Mouse (Mus musculus) embryonic facial prominence, embryonic 15.5 days (tissue): Measurements from ENCODE around the gene Rab40c. TPM values are rescaled to one million over a fixed set of nuclear protein-coding genes. Genes with fewer than 3 reads are reported as not detected.
A peak's percentile ranks its signal among the peaks of the same experiment; 100 is the strongest.

Source experiments
- ATAC-seq: fragments of 200-750 bp; cut with Nextera tagmentation; 2 replicates; pipeline ENCODE4 v1.8.0; 2017; ENCODE audit warnings: low read depth, moderate TSS enrichment; ENCODE audit not compliant: insufficient number of reproducible peaks, low FRiP score, low TSS enrichment
- H3K27ac ChIP-seq: fragments of 300-500 bp; sonication (generic); replicated peaks from 2 replicates; pipeline ENCODE4 v1.5.1; 2015; ENCODE audit warnings: mild to moderate bottlenecking, inconsistent platforms
- H3K27me3 ChIP-seq: fragments of 300-500 bp; sonication (generic); 2 replicates; pipeline ENCODE4 v1.6.1; 2015; ENCODE audit warnings: inconsistent platforms
- H3K36me3 ChIP-seq: fragments of 300-500 bp; sonication (generic); 2 replicates; pipeline ENCODE4 v1.6.1; 2015; ENCODE audit warnings: mild to moderate bottlenecking, inconsistent platforms
- H3K4me1 ChIP-seq: fragments of 300-500 bp; sonication (generic); 2 replicates; pipeline ENCODE4 v1.6.1; 2015; ENCODE audit warnings: inconsistent platforms
- H3K4me2 ChIP-seq: fragments of 300-500 bp; sonication (generic); replicated peaks from 2 replicates; pipeline ENCODE4 v1.6.1; 2015; ENCODE audit warnings: mild to moderate bottlenecking, inconsistent platforms
- H3K4me3 ChIP-seq: fragments of 300-500 bp; sonication (generic); replicated peaks from 2 replicates; pipeline ENCODE4 v1.5.1; 2015; ENCODE audit warnings: mild to moderate bottlenecking, inconsistent platforms
- H3K9ac ChIP-seq: fragments of 300-500 bp; sonication (generic); 2 replicates; pipeline ENCODE4 v1.6.1; 2015; ENCODE audit warnings: inconsistent platforms
- H3K9me3 ChIP-seq: fragments of 300-500 bp; sonication (generic); replicated peaks from 2 replicates; pipeline ENCODE4 v1.6.1; 2016; ENCODE audit warnings: inconsistent platforms
- WGBS: fragments of 180-500 bp; shearing (Covaris S2); methylation state at CpG from one replicate; pipeline ENCODE4 v1.1.7; 2015; 5-methylcytosine and 5-hydroxymethylcytosine counted together
- polyA plus RNA-seq: library from polyadenylated mRNA; unstranded; fragments of >200 nt; fragmentation: Nextera tagmentation; extraction: Ambion mirVana; gene quantifications from 2 replicates; pipeline ENCODE4 v1.2.1, GENCODE M21; 2015

Gene Rab40c
- polyA plus RNA-seq, 1 experiment from 2014 or later: 38.9 TPM

DNA sequence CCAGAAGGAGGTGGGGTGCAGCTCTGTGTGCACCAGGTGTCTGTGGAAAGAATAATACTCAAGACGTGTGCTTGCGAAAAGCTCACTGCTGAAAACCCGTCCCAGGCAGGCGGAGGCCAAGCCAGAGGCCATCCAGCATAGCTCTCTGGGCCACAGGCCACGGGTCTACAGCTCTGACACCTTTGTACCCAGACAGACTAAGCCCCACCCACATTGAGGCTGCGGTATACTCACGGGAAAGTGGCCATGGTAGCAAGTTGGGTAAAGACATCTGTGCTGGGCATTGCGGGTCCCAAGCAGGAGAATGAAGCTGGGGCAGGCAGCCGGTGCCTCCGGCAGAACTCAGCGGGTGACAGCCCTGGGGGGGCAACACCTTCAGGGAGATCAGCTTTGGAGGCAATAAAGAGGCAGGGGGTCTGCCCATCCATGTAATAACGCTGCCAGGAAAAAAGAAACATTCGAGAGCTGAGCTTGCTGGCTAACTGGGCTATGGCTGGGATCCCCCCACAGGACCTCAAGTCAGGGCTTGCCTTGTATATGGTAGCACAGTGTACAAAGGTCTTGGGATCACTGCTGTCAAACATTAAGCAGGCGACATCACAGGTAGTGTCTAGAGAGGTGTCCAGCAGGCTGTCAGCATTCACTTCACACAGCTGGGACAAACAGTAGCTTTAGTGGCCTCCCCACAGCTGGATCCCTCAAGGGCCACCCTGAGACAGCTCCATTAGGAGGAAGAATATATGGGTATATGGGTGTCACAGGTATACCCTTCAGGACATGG, 79.9 kb downstream of the Rab40c start:
- no peak for ATAC-seq
- Histone ChIP-seq H3K27me3 (no peaks in the 10 kb centered on the region), H3K4me2 (no peak overlapping the region), H3K9ac (no peak overlapping the region), H3K4me1 (peaks cover 44% of the 10 kb centered on the region), H3K9me3 (no peaks in the 10 kb centered on the region), H3K27ac (no peak overlapping the region), H3K36me3 (peaks cover 51% of the 10 kb centered on the region), H3K4me3 (no peak overlapping the region)
- 89% methylated on average over 14 of the region's 14 CpGs for WGBS

DNA sequence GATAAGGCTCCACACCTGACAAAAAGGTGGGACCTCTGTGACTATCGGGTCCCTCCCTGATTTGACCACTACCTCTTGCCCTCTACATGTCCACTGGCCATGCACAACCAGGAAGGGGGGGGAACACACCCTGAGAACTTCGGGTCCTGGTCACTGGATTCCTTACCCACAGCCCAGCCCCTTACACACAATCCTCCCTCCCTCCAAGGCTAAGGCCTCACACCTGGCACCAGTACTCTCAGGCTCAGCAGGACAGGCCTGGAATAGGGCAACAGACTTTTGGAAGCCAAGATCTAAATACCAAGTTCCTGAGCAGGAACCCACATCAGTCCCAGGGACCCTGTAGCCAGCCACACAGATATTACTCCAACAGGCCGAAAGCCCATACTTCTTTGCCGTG, 80.6 kb downstream of the Rab40c start:
- Histone ChIP-seq H3K9ac (no peak overlapping the region), H3K27ac (no peak overlapping the region), H3K4me3 (no peak overlapping the region), H3K4me1 (peaks cover 49% of the 10 kb centered on the region), H3K4me2 (no peak overlapping the region), H3K36me3 (peaks cover 51% of the 10 kb centered on the region), H3K27me3 (no peaks in the 10 kb centered on the region), H3K9me3 (no peaks in the 10 kb centered on the region)
- 82% methylated on average over 4 of the region's 4 CpGs for WGBS
- no peak for ATAC-seq

GRCm38 (mm10) chr17:25837533-25837932, 82.0 kb downstream of the Rab40c start:
- WGBS: 54% methylated on average over 3 of the region's 3 CpGs
- peak overlapping the region; percentile 86; the same call in 1 of the 2 replicates for H3K4me2 ChIP-seq
- no peak overlapping the region for H3K4me3 ChIP-seq
- H3K9ac ChIP-seq: no peak overlapping the region
- 0 out of 2 replicates have a peak overlapping the region, but pooled peaks have one; percentile 18 for H3K27ac ChIP-seq
- H3K27me3 ChIP-seq: no peaks in the 10 kb centered on the region
- H3K36me3 ChIP-seq: peaks cover 51% of the 10 kb centered on the region
- H3K9me3 ChIP-seq: no peaks in the 10 kb centered on the region
- no peak for ATAC-seq
- H3K4me1 ChIP-seq: peaks cover 42% of the 10 kb centered on the region

GRCm38 (mm10) chr17:25837076-25837410, 82.5 kb downstream of the Rab40c start, which contains the start of gene Rhbdl1:
TSS of gene Rhbdl1 (minus strand) at chr17:25837295.
- H3K27ac ChIP-seq: peak within 1 kb of the TSS; percentile 66
- peak; percentile 9; the same call in 1 of the 2 replicates for ATAC-seq
- WGBS: under 1% methylated on average over 29 of the region's 29 CpGs

DNA sequence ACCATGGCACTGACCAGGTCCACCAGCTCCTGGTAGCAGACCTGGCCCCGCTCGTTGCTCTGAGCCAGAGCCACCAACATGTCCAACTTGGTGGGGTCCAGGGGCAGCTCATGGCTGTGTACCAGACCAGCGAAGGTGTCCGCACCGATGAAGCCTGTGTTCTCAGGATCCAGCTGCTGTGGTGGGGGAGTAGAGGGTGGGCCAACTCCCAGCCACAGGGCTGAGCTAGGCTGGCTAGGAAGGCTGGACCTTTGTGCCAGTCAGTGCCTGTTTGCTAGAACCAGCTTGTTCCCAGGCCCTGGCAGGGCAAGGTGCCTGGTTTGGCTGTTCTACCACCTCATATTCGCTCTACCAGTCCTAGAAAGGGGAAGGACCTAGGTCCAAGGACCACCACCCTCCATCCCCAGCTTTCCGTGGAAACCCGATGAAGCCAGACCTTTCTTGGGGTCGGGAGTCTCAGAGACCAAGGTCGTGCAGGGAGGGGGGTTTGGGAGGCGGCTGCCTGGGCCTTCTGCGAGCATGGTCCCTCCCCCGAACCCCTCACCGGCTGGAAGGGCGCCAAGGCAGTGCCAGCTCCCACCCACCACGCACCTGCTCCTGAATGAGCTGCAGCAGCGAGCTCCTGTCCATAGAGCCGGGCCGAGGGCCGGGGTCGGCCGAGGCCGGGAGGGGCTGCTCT, 83.0 kb downstream of the Rab40c start:
- no peak for ATAC-seq
- WGBS: 22% methylated on average over 23 of the region's 23 CpGs
- H3K4me1 ChIP-seq: peaks cover 49% of the 10 kb centered on the region
- H3K4me2 ChIP-seq: peak overlapping the region; percentile 86
- peak overlapping the region; percentile 26; the same call in 1 of the 2 replicates for H3K9ac ChIP-seq
- no peaks in the 10 kb centered on the region for H3K27me3 ChIP-seq
- peak overlapping the region; percentile 44 for H3K4me3 ChIP-seq
- peak overlapping the region; percentile 66 for H3K27ac ChIP-seq
- no peaks in the 10 kb centered on the region for H3K9me3 ChIP-seq
- peaks cover 45% of the 10 kb centered on the region for H3K36me3 ChIP-seq

More at GRCm38 (mm10) chr17:25837076-25837410, 82.5 kb downstream of the Rab40c start, which contains the start of gene Rhbdl1:
- Histone ChIP-seq H3K4me1 (peaks cover 44% of the 10 kb centered on the region), H3K4me3 (peak within 1 kb of the TSS; percentile 44), H3K27me3 (no peaks in the 10 kb centered on the region), H3K9ac (peak within 1 kb of the TSS; percentile 26), H3K4me2 (peak within 1 kb of the TSS; percentile 86), H3K36me3 (peaks cover 46% of the 10 kb centered on the region), H3K9me3 (no peaks in the 10 kb centered on the region)

DNA sequence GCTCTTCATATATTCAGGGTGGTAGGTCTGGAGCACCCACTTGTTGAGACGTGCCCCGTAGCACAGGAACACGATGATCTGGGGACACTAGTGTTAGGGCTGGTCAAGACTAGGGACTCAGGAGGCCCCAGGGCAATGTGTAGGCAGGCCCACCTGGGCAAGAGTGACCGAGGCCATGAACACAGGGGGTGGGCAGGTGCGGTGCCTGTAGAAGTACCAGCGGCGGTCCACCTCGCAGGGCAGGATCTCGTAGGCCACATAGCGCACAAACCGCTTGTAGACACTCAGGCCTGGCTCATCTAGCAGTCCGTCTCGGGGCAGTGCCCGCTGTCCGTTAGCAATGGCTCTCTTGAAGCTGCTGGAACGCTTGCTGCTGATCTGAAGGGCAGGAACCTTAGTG, 83.7 kb downstream of the Rab40c start:
- peak overlapping the region; percentile 86 for H3K4me2 ChIP-seq
- H3K4me3 ChIP-seq: 0 out of 2 replicates have a peak overlapping the region, but pooled peaks have one; percentile 86
- H3K9ac ChIP-seq: no peak overlapping the region
- 88% methylated on average over 16 of the region's 16 CpGs for WGBS
- peaks cover 56% of the 10 kb centered on the region for H3K4me1 ChIP-seq
- ATAC-seq: no peak
- H3K9me3 ChIP-seq: no peaks in the 10 kb centered on the region
- H3K36me3 ChIP-seq: peaks cover 45% of the 10 kb centered on the region
- no peaks in the 10 kb centered on the region for H3K27me3 ChIP-seq
- peak overlapping the region; percentile 61; the same call in 1 of the 2 replicates for H3K27ac ChIP-seq

GRCm38 (mm10) chr17:25835301-25835700, 84.2 kb downstream of the Rab40c start:
- Histone ChIP-seq H3K4me2 (peak overlapping the region; percentile 86), H3K4me3 (peak overlapping the region; percentile 86), H3K36me3 (peaks cover 45% of the 10 kb centered on the region), H3K27me3 (no peaks in the 10 kb centered on the region), H3K9me3 (no peaks in the 10 kb centered on the region), H3K4me1 (peaks cover 61% of the 10 kb centered on the region), H3K9ac (no peak overlapping the region), H3K27ac (peak overlapping the region; percentile 58; the same call in 1 of the 2 replicates)
- ATAC-seq: no peak
- WGBS: 89% methylated on average over 7 of the region's 7 CpGs

- Histone ChIP-seq H3K36me3 (peaks cover 45% of the 10 kb centered on the region), H3K27ac (peak overlapping the region; percentile 97; the same call in 1 of the 2 replicates), H3K9me3 (no peaks in the 10 kb centered on the region), H3K9ac (peak overlapping the region; percentile 83; the same call in 1 of the 2 replicates), H3K27me3 (no peaks in the 10 kb centered on the region), H3K4me1 (peaks cover 66% of the 10 kb centered on the region), H3K4me3 (peak overlapping the region; percentile 86), H3K4me2 (peak overlapping the region; percentile 93)
- ATAC-seq: no peak
- WGBS: 77% methylated on average over 12 of the region's 12 CpGs
Observed at GRCm38 (mm10) chr17:25834595-25835222, 84.8 kb downstream of the Rab40c start.

DNA sequence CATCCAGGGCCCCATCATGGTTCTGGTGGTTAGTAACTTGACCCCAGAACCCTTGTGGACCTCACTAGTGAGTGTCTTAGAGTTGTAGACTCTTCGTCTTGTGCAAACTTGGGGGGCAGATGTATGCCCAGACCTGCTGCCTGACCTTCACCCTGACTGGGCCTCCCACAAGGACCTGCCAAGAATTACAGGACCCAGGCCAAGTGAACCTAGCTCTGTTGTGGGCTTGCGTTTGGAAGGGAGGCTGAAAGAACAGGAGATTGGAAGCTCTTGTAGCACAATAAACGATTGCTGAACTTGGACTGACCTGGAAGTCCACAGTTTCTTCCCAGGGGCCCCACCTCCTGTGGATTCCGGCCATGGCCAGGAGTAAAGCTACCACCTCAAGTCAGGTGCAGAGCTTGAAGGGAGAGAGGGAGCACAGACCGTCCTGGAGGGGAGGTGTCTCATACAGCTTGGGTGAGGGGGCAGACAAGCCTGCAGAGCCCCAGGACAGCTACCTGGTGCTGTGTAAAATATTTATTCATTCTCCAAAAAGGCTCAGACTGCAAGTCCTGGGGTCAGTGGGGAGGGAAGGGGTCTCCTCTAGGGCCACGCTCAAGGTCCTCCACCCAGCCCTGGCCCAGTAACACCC, 85.4 kb downstream of the Rab40c start:
- H3K9me3 ChIP-seq: no peaks in the 10 kb centered on the region
- WGBS: 36% methylated on average over 6 of the region's 6 CpGs
- peak overlapping the region; percentile 86 for H3K4me3 ChIP-seq
- peak overlapping the region; percentile 83 for H3K9ac ChIP-seq
- H3K4me1 ChIP-seq: peaks cover 72% of the 10 kb centered on the region
- peak overlapping the region; percentile 93 for H3K4me2 ChIP-seq
- no peak for ATAC-seq
- H3K27me3 ChIP-seq: no peaks in the 10 kb centered on the region
- H3K27ac ChIP-seq: peak overlapping the region; percentile 97
- peaks cover 41% of the 10 kb centered on the region for H3K36me3 ChIP-seq

DNA sequence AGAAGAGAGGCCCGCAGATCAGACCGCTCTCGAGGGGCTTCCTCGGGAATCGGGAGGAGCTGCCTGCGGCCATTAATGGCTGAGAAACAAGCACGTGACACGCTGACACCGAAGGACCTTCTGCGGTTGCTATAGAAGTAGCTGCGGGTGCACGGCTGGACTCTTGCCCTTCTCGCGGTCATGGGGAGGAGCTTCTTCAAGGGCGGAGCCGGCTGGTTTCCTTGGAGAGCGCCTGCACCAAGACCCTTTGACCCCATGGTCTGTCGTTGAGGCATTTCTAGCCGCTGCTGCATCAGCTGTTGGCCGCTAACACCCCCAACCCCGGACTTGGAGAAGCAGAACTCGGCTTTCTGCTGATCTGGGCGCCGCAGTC, 86.2 kb downstream of the Rab40c start, which contains the start of gene Stub1:
Stub1 (minus strand) TSS at position 114 of the 373 bp plus-strand sequence.
- ATAC-seq: peak; percentile 46
- peaks cover 79% of the 10 kb centered on the region for H3K4me1 ChIP-seq

More for the DNA sequence above, 86.2 kb downstream of the Rab40c start, which contains the start of gene Stub1:
- peaks cover 35% of the 10 kb centered on the region for H3K36me3 ChIP-seq
- H3K27me3 ChIP-seq: no peaks in the 10 kb centered on the region
- peak within 1 kb of the TSS; percentile 93 for H3K4me2 ChIP-seq
- peak within 1 kb of the TSS; percentile 86 for H3K4me3 ChIP-seq
- H3K9me3 ChIP-seq: no peaks in the 10 kb centered on the region
- WGBS: under 1% methylated on average over 24 of the region's 24 CpGs
- peak within 1 kb of the TSS; percentile 87 for H3K9ac ChIP-seq
- peak within 1 kb of the TSS; percentile 97 for H3K27ac ChIP-seq
